In the genomic region with DNA sequence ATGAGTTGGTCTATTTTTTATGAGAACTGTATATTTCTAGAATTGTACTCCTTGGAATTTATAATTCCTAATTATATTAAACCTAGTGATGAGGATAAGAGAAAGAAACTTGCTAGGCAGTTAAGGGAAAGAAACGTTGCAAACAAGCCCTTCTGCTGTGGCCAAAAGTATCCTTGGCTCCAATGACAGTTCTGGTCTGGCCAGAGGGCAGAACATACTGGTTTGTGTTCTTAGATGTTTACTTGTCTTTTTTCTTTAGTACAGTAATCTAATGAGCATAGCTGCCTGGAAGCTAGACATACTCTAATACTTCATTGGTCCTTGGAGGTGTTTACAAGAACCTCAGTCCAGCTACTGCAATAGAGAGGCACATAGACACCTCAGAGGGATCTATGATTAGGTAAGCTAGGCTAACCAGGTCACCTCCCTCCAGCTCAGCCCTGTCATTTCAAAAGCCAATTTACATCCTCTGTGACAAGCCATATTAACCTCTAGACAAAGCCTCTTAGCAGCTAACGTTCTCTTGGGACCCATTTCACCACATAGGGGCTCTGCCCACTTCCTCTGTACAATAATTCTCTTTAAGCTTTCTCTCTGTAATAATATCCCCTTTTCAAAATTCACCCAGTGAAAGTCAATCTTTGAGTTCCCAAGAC, we compare ENCODE assay signal across 29 mouse cellular contexts. TPM values are rescaled to one million over a fixed set of nuclear protein-coding genes. Genes with fewer than 3 reads are reported as not detected.
A peak's percentile ranks its signal among the peaks of the same experiment; 100 is the strongest.
DNase-seq lines count a peak whose midpoint lies in the region; ATAC-seq and TF ChIP-seq lines count a peak whose summit lies in the region.
"Had no signal": no experiment of that assay in that cellular context is flagged by ENCODE, and none has a peak within 500 bp of the region (broad histone marks: within the 10 kb centered on the region; RNA-seq: fewer than 3 reads in every experiment).

No protein-coding gene starts in this region.

- TF ChIP-seq RAD21 in CH12.LX (IDR thresholded peaks at IDR 0.05; ENCODE audit: low read depth, low read length) = no peak

- H3K79me2 ChIP-seq in CH12.LX (replicated peaks; ENCODE audit: control insufficient read depth, extremely low read depth, insufficient read depth, poor library complexity, severe bottlenecking) = no peaks in the 10 kb centered on the region

- TF ChIP-seq CTCF in CH12.LX (conservative IDR thresholded peaks at IDR 0.05 in 1 of 2, IDR thresholded peaks at IDR 0.05 in 1 of 2; ENCODE audit: low read depth in 2 of 2, low read length in 2 of 2) = no peak

- no peaks in the 10 kb centered on the region for H3K36me3 ChIP-seq in liver, embryonic 11.5 days (ENCODE audit: control insufficient read depth, insufficient read depth, low read length)
- H3K36me3 ChIP-seq in CH12.LX (replicated peaks in 1 of 2; ENCODE audit: control insufficient read depth in 1 of 2, insufficient read depth in 1 of 2, low read length in 1 of 2) = peaks cover 7 to 45% of the 10 kb centered on the region in 2 experiments
- H3K36me3 ChIP-seq in forebrain, embryonic 16.5 days (ENCODE audit: control insufficient read depth, insufficient read depth) = no peaks in the 10 kb centered on the region
- H3K36me3 ChIP-seq: hindbrain, embryonic 13.5 days; lung, embryonic 15.5 days; midbrain, embryonic 12.5 days; neural tube, embryonic 13.5 days had no signal

- H3K27me3 ChIP-seq in liver, embryonic 11.5 days (replicated peaks; ENCODE audit: control insufficient read depth, insufficient read depth, low read length) = no peaks in the 10 kb centered on the region
- H3K27me3 ChIP-seq in CH12.LX (replicated peaks) = no peaks in the 10 kb centered on the region
- no peaks in the 10 kb centered on the region for H3K27me3 ChIP-seq in forebrain, embryonic 16.5 days (replicated peaks; ENCODE audit: control insufficient read depth, insufficient read depth, low read length)
- H3K27me3 ChIP-seq: embryonic facial prominence, embryonic 15.5 days; forebrain, embryonic 13.5 days; heart, embryonic 12.5 days; hindbrain, embryonic 13.5 days; liver, embryonic 15.5 days; lung, embryonic 15.5 days; midbrain, embryonic 12.5 days; neural tube, embryonic 13.5 days had no signal

- no peak overlapping the region for H3K4me3 ChIP-seq in liver, embryonic 11.5 days (ENCODE audit: low read depth, low read length)
- no peak overlapping the region for H3K4me3 ChIP-seq in CH12.LX (replicated peaks in 1 of 3; ENCODE audit: low read depth in 2 of 3, low read length in 2 of 3, poor library complexity in 1 of 3)
- H3K4me3 ChIP-seq in forebrain, embryonic 16.5 days (replicated peaks; ENCODE audit: low read length) = no peak overlapping the region
- H3K4me3 ChIP-seq: embryonic facial prominence, embryonic 10.5 days; embryonic facial prominence, embryonic 15.5 days; forebrain, embryonic 13.5 days; heart, embryonic 12.5 days; hindbrain, embryonic 13.5 days; liver, embryonic 15.5 days; lung, embryonic 15.5 days; midbrain, embryonic 12.5 days; neural tube, embryonic 13.5 days had no signal

- no peak for ATAC-seq in liver, embryonic 11.5 days (replicated peaks; ENCODE audit: low FRiP score)
- ATAC-seq in forebrain, embryonic 16.5 days = no peak
- ATAC-seq: activated CD4-positive, CD25-positive, alpha-beta regulatory T cell, adult 4 months; forebrain, embryonic 13.5 days; intestine, embryonic 16.5 days had no signal

- peak; percentile 66 for TF ChIP-seq EP300 in CH12.LX (IDR thresholded peaks at IDR 0.05; ENCODE audit: low read length)

- no peaks in the 10 kb centered on the region for H3K9me3 ChIP-seq in liver, embryonic 11.5 days (ENCODE audit: control insufficient read depth, low read length)
- peaks cover 11% of the 10 kb centered on the region for H3K9me3 ChIP-seq in CH12.LX (replicated peaks; ENCODE audit: low read length)
- H3K9me3 ChIP-seq in forebrain, embryonic 16.5 days (ENCODE audit: control insufficient read depth, low read length) = no peaks in the 10 kb centered on the region
- H3K9me3 ChIP-seq: forebrain, embryonic 13.5 days; hindbrain, embryonic 13.5 days; liver, embryonic 15.5 days; lung, embryonic 15.5 days; midbrain, embryonic 12.5 days had no signal

- in situ Hi-C loops in CH12.LX (cut with MboI; ENCODE audit: low pct_ligation_motif_present, low pct_unique_long_range_greater_than_20kb, low sequenced_read_pairs) = loop anchor here (10.0 to 25.0 kb wide), 2 partner anchors 451 to 528 kb away; no protein-coding TSS in a partner anchor

- H3K4me1 ChIP-seq in liver, embryonic 11.5 days (replicated peaks; ENCODE audit: control insufficient read depth, insufficient read depth, low read length) = 0 out of 2 replicates have a peak, but pooled peaks cover 2% of the 10 kb centered on the region
- peaks cover 3 to 27% of the 10 kb centered on the region in 2 experiments; a peak in 3 of 4 replicates for H3K4me1 ChIP-seq in CH12.LX (ENCODE audit: control insufficient read depth in 1 of 2, insufficient read depth in 2 of 2)
- H3K4me1 ChIP-seq in forebrain, embryonic 16.5 days (replicated peaks; ENCODE audit: control insufficient read depth, insufficient read depth, low read length) = no peaks in the 10 kb centered on the region
- H3K4me1 ChIP-seq: embryonic facial prominence, embryonic 10.5 days; embryonic facial prominence, embryonic 15.5 days; heart, embryonic 12.5 days; hindbrain, embryonic 13.5 days; lung, embryonic 15.5 days; midbrain, embryonic 12.5 days; neural tube, embryonic 13.5 days had no signal

- no peak overlapping the region for H3K4me2 ChIP-seq in liver, embryonic 11.5 days
- H3K4me2 ChIP-seq in CH12.LX (ENCODE audit: insufficient read depth, low read depth, poor library complexity, severe bottlenecking) = no peak overlapping the region
- H3K4me2 ChIP-seq in forebrain, embryonic 16.5 days (ENCODE audit: low read length) = no peak overlapping the region
- H3K4me2 ChIP-seq: embryonic facial prominence, embryonic 15.5 days; forebrain, embryonic 13.5 days; heart, embryonic 12.5 days; hindbrain, embryonic 13.5 days; liver, embryonic 15.5 days; lung, embryonic 15.5 days; midbrain, embryonic 12.5 days; neural tube, embryonic 13.5 days had no signal

- H3K27ac ChIP-seq in liver, embryonic 11.5 days (ENCODE audit: low read depth, low read length) = no peak overlapping the region
- H3K27ac ChIP-seq in CH12.LX (ENCODE audit: insufficient read depth, low read depth) = no peak overlapping the region
- no peak overlapping the region for H3K27ac ChIP-seq in forebrain, embryonic 16.5 days (ENCODE audit: low read length)
- H3K27ac ChIP-seq: embryonic facial prominence, embryonic 10.5 days; embryonic facial prominence, embryonic 15.5 days; forebrain, embryonic 13.5 days; hindbrain, embryonic 13.5 days; kidney, postnatal 0 days; liver, embryonic 15.5 days; lung, embryonic 15.5 days; midbrain, embryonic 12.5 days; neural tube, embryonic 13.5 days had no signal

- no peak for TF ChIP-seq POLR2A in CH12.LX (IDR thresholded peaks at IDR 0.05; ENCODE audit: low read depth, low read length)

- dilution Hi-C loops in CH12.LX (cut with MboI; ENCODE audit: extremely low pct_ligation_motif_present, extremely low pct_unique_long_range_greater_than_20kb, low sequenced_read_pairs) = no loop called here

- 59% methylated on average over 2 of the region's 2 CpGs for WGBS in liver, embryonic 11.5 days
- 56% methylated on average over 2 of the region's 2 CpGs for WGBS in forebrain, embryonic 16.5 days

- H3K9ac ChIP-seq in liver, embryonic 11.5 days (ENCODE audit: low read depth, low read length) = no peak overlapping the region
- H3K9ac ChIP-seq in CH12.LX (ENCODE audit: insufficient read depth, low read depth) = no peak overlapping the region
- H3K9ac ChIP-seq in forebrain, embryonic 16.5 days (replicated peaks; ENCODE audit: low read depth, low read length) = no peak overlapping the region
- H3K9ac ChIP-seq: embryonic facial prominence, embryonic 15.5 days; forebrain, embryonic 13.5 days; heart, embryonic 12.5 days; hindbrain, embryonic 13.5 days; liver, embryonic 15.5 days; lung, embryonic 15.5 days; midbrain, embryonic 12.5 days; neural tube, embryonic 13.5 days had no signal

- peak; percentile 12 for DNase-seq in liver, embryonic 11.5 days (ENCODE audit: low spot score)
- DNase-seq in liver = no peak
- DNase-seq in CH12.LX (ENCODE audit: extremely low read depth) = peak; percentile 79
- peak; percentile 81 for DNase-seq in fat pad, adult 2 months (ENCODE audit: extremely low read depth, low read depth, low spot score)
- peak; percentile 61 for DNase-seq in retina, postnatal 1 day
- DNase-seq in thymus, postnatal 14 days = no peak
- DNase-seq: adrenal gland, postnatal 14 days; B cell, adult 2 months; cerebellum, adult 11-12 months; cerebellum, postnatal 14 days; heart, postnatal 4 days; kidney, adult 8-10 months; layer of hippocampus, postnatal 36 days; left cerebral cortex, postnatal 4 days; right cerebral cortex, postnatal 4 days; thymus, postnatal 36 days had no signal

TF ChIP-seq in CH12.LX, 34 proteins besides CTCF, POLR2A, EP300 and RAD21:
- TF ChIP-seq ZKSCAN1 (IDR thresholded peaks at IDR 0.05; ENCODE audit: borderline replicate concordance, low read depth, low read length) (no peak), BHLHE40 (IDR thresholded peaks at IDR 0.05; ENCODE audit: low read depth, low read length) (0 out of 2 replicates have a peak, but pooled peaks have one; percentile 13), IRF4 (IDR thresholded peaks at IDR 0.05; ENCODE audit: low read depth, low read length) (peak; percentile 57), ETS1 (conservative IDR thresholded peaks at IDR 0.05; ENCODE audit: low read depth, low read length) (peak; percentile 34; the same call in 1 of the 2 replicates), TBP (conservative IDR thresholded peaks at IDR 0.05; ENCODE audit: low read depth, low read length) (no peak)

RNA-seq across cellular contexts. Expression of gene Ric1, which starts 8.8 kb away (rescaled TPM):
- polyA plus RNA-seq in liver, embryonic 11.5 days (2014; fragmentation: Nextera tagmentation; extraction: Ambion mirVana) = 7.6 and 8.0 TPM in 2 replicates
- 17.4 and 17.9 TPM in 2 replicates for total RNA-seq in CH12.LX (2012; rRNA removed)
- 11.2 and 13.7 TPM in 2 replicates for total RNA-seq in CH12.LX (2014; rRNA removed)
- 16.3 and 18.4 TPM in 2 replicates for polyA plus RNA-seq in CH12.LX (2012; ENCODE audit: insufficient read length, low read depth)
- 13.4 and 14.0 TPM in 2 replicates for polyA plus RNA-seq in forebrain, embryonic 16.5 days (2015; fragmentation: Nextera tagmentation; extraction: Ambion mirVana)

Comparison
In these comparisons a context has a peak if more than half of its experiments do, and no peak if none do; other contexts are left out.
1. DNase-seq: peak in liver, embryonic 11.5 days (single experiment), CH12.LX (single experiment), fat pad, adult 2 months (single experiment) and retina, postnatal 1 day (single experiment); none in liver (single experiment) and thymus, postnatal 14 days (single experiment).